32 mouse cellular contexts compared by ENCODE assay signal in the genomic region with DNA sequence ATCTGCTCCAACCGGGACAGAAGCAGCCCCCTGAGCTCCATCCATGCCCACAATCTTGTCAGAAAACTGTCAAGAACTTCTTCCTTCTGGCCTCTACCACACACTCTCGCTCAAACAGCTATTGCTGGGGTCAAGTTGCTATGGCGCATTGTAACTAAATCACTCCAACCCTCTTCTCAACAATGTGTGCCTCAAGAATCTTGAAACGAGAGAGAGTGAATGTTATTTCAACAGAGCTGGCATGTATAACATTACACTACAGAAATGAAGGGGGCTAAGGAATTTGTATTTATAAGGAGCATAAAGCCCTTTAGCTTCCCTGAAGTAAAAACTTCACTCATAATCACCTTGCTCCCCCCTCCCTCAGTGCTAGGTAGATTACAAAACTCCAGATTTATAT. TPM values are rescaled to one million over a fixed set of nuclear protein-coding genes. Genes with fewer than 3 reads are reported as not detected.
"Had no signal": no experiment of that assay in that cellular context is flagged by ENCODE, and none has a peak within 500 bp of the region (broad histone marks: within the 10 kb centered on the region; RNA-seq: fewer than 3 reads in every experiment).

No protein-coding gene starts in this region.

- H3K27ac ChIP-seq: hindbrain, postnatal 0 days; layer of hippocampus, adult 2 months; limb, embryonic 10.5 days; limb, embryonic 13.5 days; liver, embryonic 13.5 days; midbrain, embryonic 10.5 days; midbrain, embryonic 13.5 days; neural tube, embryonic 13.5 days; stomach, embryonic 15.5 days had no signal

- H3K36me3 ChIP-seq: limb, embryonic 13.5 days; midbrain, embryonic 13.5 days; neural tube, embryonic 13.5 days; stomach, embryonic 15.5 days had no signal

- H3K27me3 ChIP-seq: limb, embryonic 13.5 days; liver, embryonic 13.5 days; megakaryocyte, embryonic 14.5 days; midbrain, embryonic 13.5 days; neural tube, embryonic 13.5 days; stomach, embryonic 15.5 days had no signal

- H3K9ac ChIP-seq: limb, embryonic 13.5 days; liver, embryonic 13.5 days; midbrain, embryonic 13.5 days; neural tube, embryonic 13.5 days; stomach, embryonic 15.5 days had no signal

- H3K9me3 ChIP-seq: limb, embryonic 10.5 days; limb, embryonic 13.5 days; liver, embryonic 13.5 days; megakaryocyte, embryonic 14.5 days; stomach, embryonic 15.5 days had no signal

- H3K4me3 ChIP-seq: layer of hippocampus, adult 2 months; limb, embryonic 10.5 days; limb, embryonic 13.5 days; liver, embryonic 13.5 days; megakaryocyte, embryonic 14.5 days; midbrain, embryonic 10.5 days; midbrain, embryonic 13.5 days; myocyte; neural tube, embryonic 13.5 days; stomach, embryonic 15.5 days had no signal

- DNase-seq: kidney, adult 18-20 months; kidney, adult 9 months; kidney, postnatal 25 days; layer of hippocampus, adult 9-11 months; liver; liver, embryonic 13.5 days; retina, postnatal 1 day; right cerebral cortex, postnatal 25 days; spleen, adult 18-20 months; thymus, adult 2 months; thymus, postnatal 14 days; thymus, postnatal 4 days had no signal

- ATAC-seq: hindbrain, postnatal 0 days; inflammation-experienced regulatory T-cells, adult 6 months; intestine, embryonic 16.5 days; midbrain, embryonic 13.5 days; midbrain, embryonic 16.5 days had no signal

- H3K4me2 ChIP-seq: limb, embryonic 13.5 days; liver, embryonic 13.5 days; midbrain, embryonic 13.5 days; neural tube, embryonic 13.5 days; stomach, embryonic 15.5 days had no signal

RNA-seq across cellular contexts. Expression of gene Hsd17b3, which starts 37.3 kb away (rescaled TPM):
- total RNA-seq: hindbrain, postnatal 0 days; layer of hippocampus, adult 2 months; layer of hippocampus, postnatal 25 days; left cerebral cortex, adult 18-20 months; left cerebral cortex, postnatal 25 days; monocyte, adult 5-6 weeks; neutrophil, adult 5-6 weeks had no signal
- polyA plus RNA-seq: hindbrain, postnatal 0 days; inflammation-experienced regulatory T-cells, adult 6 months; intestine, embryonic 16.5 days; large intestine, adult 2 months; limb, embryonic 10.5 days; limb, embryonic 13.5 days; liver, embryonic 13.5 days; liver, embryonic 16.5 days; midbrain, embryonic 10.5 days; midbrain, embryonic 13.5 days; midbrain, embryonic 16.5 days; myocyte; neural tube, embryonic 13.5 days; stomach, embryonic 15.5 days had no signal
